Comparison of ENCODE assay signal across 8 mouse cellular contexts in genomic region chr1:89235296-89235695, GRCm38 (mm10).
DNase-seq lines count a peak whose midpoint lies in the region; ATAC-seq and TF ChIP-seq lines count a peak whose summit lies in the region.

No protein-coding gene starts in this region.

- intact Hi-C loops in heart, adult 2 months (cut with DNase I), result loop anchor here (1.0 to 10.0 kb wide), 5 partner anchors 87 to 710 kb away; no protein-coding TSS in a partner anchor
- intact Hi-C loops in left cerebral cortex, postnatal 4 days (cut with DNase I), result loop anchor here (2.0 to 5.0 kb wide), 2 partner anchors 290 to 397 kb away; no protein-coding TSS in a partner anchor

- no peaks in the 10 kb centered on the region for H3K79me2 ChIP-seq in liver, adult 2 months (ENCODE audit: control insufficient read depth, insufficient read depth, low read length)
- H3K79me2 ChIP-seq in heart, adult 2 months (replicated peaks; ENCODE audit: control insufficient read depth, insufficient read depth, low read length), result no peaks in the 10 kb centered on the region

- no peak overlapping the region for H3K9ac ChIP-seq in liver, adult 2 months (ENCODE audit: low read depth, low read length)
- H3K9ac ChIP-seq in liver, embryonic 11.5 days (ENCODE audit: low read depth, low read length), result no peak overlapping the region
- H3K9ac ChIP-seq in heart, adult 2 months (ENCODE audit: low read depth, low read length), result no peak overlapping the region
- no peak overlapping the region for H3K9ac ChIP-seq in kidney, embryonic 14.5 days (ENCODE audit: low read depth, low read length)
- no peak overlapping the region for H3K9ac ChIP-seq in midbrain, postnatal 0 days (replicated peaks; ENCODE audit: low read length, poor library complexity, severe bottlenecking)

- no peak overlapping the region for H3K4me3 ChIP-seq in liver, adult 2 months (ENCODE audit: insufficient read depth, low read depth, low read length)
- H3K4me3 ChIP-seq in liver, embryonic 11.5 days (ENCODE audit: low read depth, low read length), result no peak overlapping the region
- no peak overlapping the region for H3K4me3 ChIP-seq in heart, adult 2 months
- H3K4me3 ChIP-seq in kidney, embryonic 14.5 days (ENCODE audit: low read length), result no peak overlapping the region
- no peak overlapping the region for H3K4me3 ChIP-seq in midbrain, postnatal 0 days (ENCODE audit: low read depth, low read length)

- ATAC-seq in liver, embryonic 11.5 days (replicated peaks; ENCODE audit: low FRiP score), result no peak
- peak; percentile 81 for ATAC-seq in kidney, embryonic 14.5 days (ENCODE audit: low FRiP score, low TSS enrichment)
- ATAC-seq in midbrain, postnatal 0 days (ENCODE audit: low FRiP score), result peak; percentile 59

- H3K9me3 ChIP-seq in liver, embryonic 11.5 days (ENCODE audit: control insufficient read depth, low read length), result no peaks in the 10 kb centered on the region
- no peaks in the 10 kb centered on the region for H3K9me3 ChIP-seq in kidney, embryonic 14.5 days (ENCODE audit: control insufficient read depth, low read length)
- H3K9me3 ChIP-seq in midbrain, postnatal 0 days (ENCODE audit: low read length), result no peaks in the 10 kb centered on the region

- no peak overlapping the region for H3K4me2 ChIP-seq in liver, embryonic 11.5 days
- H3K4me2 ChIP-seq in kidney, embryonic 14.5 days (replicated peaks; ENCODE audit: low read depth, low read length), result no peak overlapping the region
- no peak overlapping the region; the same call in 1 of the 2 replicates for H3K4me2 ChIP-seq in midbrain, postnatal 0 days (ENCODE audit: low read depth, low read length, poor library complexity, severe bottlenecking)

- H3K4me1 ChIP-seq in liver, adult 2 months (ENCODE audit: control insufficient read depth, insufficient read depth, low read length), result no peaks in the 10 kb centered on the region
- no peaks in the 10 kb centered on the region for H3K4me1 ChIP-seq in liver, embryonic 11.5 days (replicated peaks; ENCODE audit: control insufficient read depth, insufficient read depth, low read length)
- H3K4me1 ChIP-seq in heart, adult 2 months (ENCODE audit: control insufficient read depth, insufficient read depth, low read length), result peaks cover 5% of the 10 kb centered on the region
- H3K4me1 ChIP-seq in kidney, embryonic 14.5 days (ENCODE audit: control insufficient read depth, insufficient read depth, low read length), result no peaks in the 10 kb centered on the region
- H3K4me1 ChIP-seq in midbrain, postnatal 0 days (ENCODE audit: insufficient read depth, low read length), result no peaks in the 10 kb centered on the region

- H3K36me3 ChIP-seq in liver, adult 2 months (ENCODE audit: control insufficient read depth, insufficient read depth, low read length), result no peaks in the 10 kb centered on the region
- no peaks in the 10 kb centered on the region for H3K36me3 ChIP-seq in liver, embryonic 11.5 days (ENCODE audit: control insufficient read depth, insufficient read depth, low read length)
- no peaks in the 10 kb centered on the region for H3K36me3 ChIP-seq in heart, adult 2 months (ENCODE audit: control insufficient read depth, insufficient read depth, low read length)
- H3K36me3 ChIP-seq in kidney, embryonic 14.5 days (ENCODE audit: control insufficient read depth, insufficient read depth, low read length), result no peaks in the 10 kb centered on the region
- no peaks in the 10 kb centered on the region for H3K36me3 ChIP-seq in midbrain, postnatal 0 days (ENCODE audit: insufficient read depth, low read length)

- 0 out of 2 replicates have a peak, but pooled peaks have one; percentile 22 for TF ChIP-seq EP300 in heart, adult 2 months (IDR thresholded peaks at IDR 0.05; ENCODE audit: insufficient read depth, low read depth, low read length)

- WGBS in liver, adult 2 months, result 37% methylated on average over 3 of the region's 3 CpGs
- 41% methylated on average over 3 of the region's 3 CpGs for WGBS in liver, embryonic 11.5 days
- WGBS in heart, adult 2 months, result 13% methylated on average over 3 of the region's 3 CpGs
- WGBS in kidney, embryonic 14.5 days, result 50% methylated on average over 3 of the region's 3 CpGs
- 32% methylated on average over 3 of the region's 3 CpGs for WGBS in midbrain, postnatal 0 days

- H3K27ac ChIP-seq in liver, adult 2 months (replicated peaks; ENCODE audit: insufficient read depth, low read depth, low read length), result no peak overlapping the region
- H3K27ac ChIP-seq in liver, embryonic 11.5 days (ENCODE audit: low read depth, low read length), result no peak overlapping the region
- H3K27ac ChIP-seq in heart, adult 2 months, result no peak overlapping the region
- no peak overlapping the region for H3K27ac ChIP-seq in kidney, embryonic 14.5 days (ENCODE audit: low read depth, low read length)
- no peak overlapping the region for H3K27ac ChIP-seq in midbrain, postnatal 0 days (ENCODE audit: low read depth, low read length)

- DNase-seq in liver, adult 2 months (ENCODE audit: extremely low read depth, low read depth, low spot score), result peak; percentile 26
- no peak for DNase-seq in liver, embryonic 11.5 days (ENCODE audit: low spot score)
- DNase-seq in embryo, embryonic 10.5 days (ENCODE audit: low spot score), result peak; percentile 92
- DNase-seq in heart, adult 2 months, result peak; percentile 49 to 62
- DNase-seq in left cerebral cortex, postnatal 4 days, result peak; percentile 83
- DNase-seq in midbrain, postnatal 0 days (ENCODE audit: low spot score), result peak; percentile 96
- peak; percentile 9 for DNase-seq in urinary bladder, postnatal 25 days (ENCODE audit: low spot score)

- H3K27me3 ChIP-seq in liver, adult 2 months (ENCODE audit: control insufficient read depth, insufficient read depth, low read length), result no peaks in the 10 kb centered on the region
- H3K27me3 ChIP-seq in liver, embryonic 11.5 days (replicated peaks; ENCODE audit: control insufficient read depth, insufficient read depth, low read length), result no peaks in the 10 kb centered on the region
- no peaks in the 10 kb centered on the region for H3K27me3 ChIP-seq in heart, adult 2 months (ENCODE audit: control insufficient read depth, insufficient read depth, low read length)
- no peaks in the 10 kb centered on the region for H3K27me3 ChIP-seq in kidney, embryonic 14.5 days (ENCODE audit: control insufficient read depth, insufficient read depth, low read length)
- no peaks in the 10 kb centered on the region for H3K27me3 ChIP-seq in midbrain, postnatal 0 days (ENCODE audit: insufficient read depth, low read length)

- TF ChIP-seq CTCF in liver, adult 2 months (IDR thresholded peaks at IDR 0.05; ENCODE audit: low read depth, low read length), result no peak
- TF ChIP-seq CTCF in heart, adult 2 months (IDR thresholded peaks at IDR 0.05), result peak; percentile 80
- peak; percentile 88 for TF ChIP-seq CTCF in midbrain, postnatal 0 days (IDR thresholded peaks at IDR 0.05)

- TF ChIP-seq POLR2A in liver, adult 2 months (IDR thresholded peaks at IDR 0.05; ENCODE audit: extremely low read depth, insufficient read depth, low read length), result no peak
- TF ChIP-seq POLR2A in heart, adult 2 months (IDR thresholded peaks at IDR 0.05; ENCODE audit: insufficient read depth, low read depth, low read length), result no peak
